Mouse (Mus musculus) thymus, adult 2 months (tissue): ENCODE measurements around the gene Gpr15. TPM values are rescaled to one million over a fixed set of nuclear protein-coding genes. Genes with fewer than 3 reads are reported as not detected.

Experiments
- DNase-seq: peaks from one replicate; pipeline ENCODE4 v3.0.0; 2021
- H3K27ac ChIP-seq: fragments of 200-500 bp; 2 replicates; pipeline ENCODE4 v1.5.1; 2012; ENCODE audit warnings: low read length, control low read depth; ENCODE audit not compliant: control insufficient read depth, insufficient read depth
- H3K27me3 ChIP-seq: fragments of 200-500 bp; 2 replicates; pipeline ENCODE4 v1.6.1; 2012; ENCODE audit warnings: mild to moderate bottlenecking, low read length, moderate library complexity, mixed read lengths; ENCODE audit not compliant: control insufficient read depth, insufficient read depth
- H3K36me3 ChIP-seq: fragments of 200-500 bp; 2 replicates; pipeline ENCODE4 v1.6.1; 2012; ENCODE audit warnings: mild to moderate bottlenecking, low read length, moderate library complexity; ENCODE audit not compliant: control insufficient read depth, insufficient read depth
- H3K4me1 ChIP-seq: fragments of 200-500 bp; replicated peaks from 2 replicates; pipeline ENCODE4 v1.6.1; 2012; ENCODE audit warnings: low read length; ENCODE audit not compliant: control insufficient read depth, insufficient read depth
- H3K4me3 ChIP-seq: fragments of 200-500 bp; 2 replicates; pipeline ENCODE4 v1.5.1; 2012; ENCODE audit warnings: mild to moderate bottlenecking, low read length, control low read depth, moderate library complexity; ENCODE audit not compliant: control insufficient read depth, insufficient read depth
- CTCF ChIP-seq: fragments of 200-500 bp; IDR thresholded peaks from 2 replicates; pipeline ENCODE4 v1.5.1; 2012; ENCODE audit warnings: mild to moderate bottlenecking, control low read depth, low read length, moderate library complexity, borderline replicate concordance; ENCODE audit not compliant: control insufficient read depth, poor library complexity, insufficient read depth; ENCODE audit errors: extremely low read depth
- POLR2A ChIP-seq: fragments of 200-500 bp; IDR thresholded peaks from 2 replicates; pipeline ENCODE4 v1.6.1; 2012; ENCODE audit warnings: mild to moderate bottlenecking, low read length, control low read depth, moderate library complexity; ENCODE audit not compliant: control insufficient read depth, poor library complexity, insufficient read depth; ENCODE audit errors: extremely low read depth
- WGBS: fragments of 180-500 bp; shearing (Covaris S2); methylation state at CpG from one replicate; pipeline ENCODE4 v1.1.7; 2018; 5-methylcytosine and 5-hydroxymethylcytosine counted together
- polyA plus RNA-seq: library from polyadenylated mRNA; depleted of rRNA; stranded (reverse); fragments of >200 nt; gene quantifications from 2 replicates; pipeline ENCODE4 v1.2.3, GENCODE M21; 2012

Gpr15 gene
- polyA plus RNA-seq, 1 experiment = 0.24 TPM

DNA sequence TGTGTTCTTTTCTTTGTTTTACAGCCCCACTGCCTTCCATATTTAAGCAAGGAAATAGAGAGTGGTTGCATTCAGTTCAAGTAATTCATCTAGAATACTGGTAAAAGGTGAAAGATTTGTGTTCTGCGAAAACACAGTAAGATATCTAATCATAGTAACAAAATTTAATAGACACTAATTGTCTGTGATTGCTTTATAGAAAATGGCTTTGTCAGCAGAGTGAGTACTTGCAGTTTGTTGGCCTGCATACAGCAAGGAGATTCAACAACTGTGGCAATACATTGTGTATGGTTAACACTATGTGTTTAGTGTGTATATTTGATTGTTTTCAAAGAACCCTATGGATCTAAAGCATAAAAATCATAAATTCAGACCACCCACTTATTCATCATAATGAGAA is 5.7 kb downstream of the Gpr15 start:
- no peak for DNase-seq
- TF ChIP-seq POLR2A (no peak), CTCF (no peak)
- Histone ChIP-seq H3K27ac (no peak overlapping the region), H3K4me3 (no peak overlapping the region), H3K4me1 (no peaks in the 10 kb centered on the region), H3K27me3 (no peaks in the 10 kb centered on the region), H3K36me3 (no peaks in the 10 kb centered on the region)
- WGBS = 94% methylated on average over 1 of the region's 1 CpGs

DNA sequence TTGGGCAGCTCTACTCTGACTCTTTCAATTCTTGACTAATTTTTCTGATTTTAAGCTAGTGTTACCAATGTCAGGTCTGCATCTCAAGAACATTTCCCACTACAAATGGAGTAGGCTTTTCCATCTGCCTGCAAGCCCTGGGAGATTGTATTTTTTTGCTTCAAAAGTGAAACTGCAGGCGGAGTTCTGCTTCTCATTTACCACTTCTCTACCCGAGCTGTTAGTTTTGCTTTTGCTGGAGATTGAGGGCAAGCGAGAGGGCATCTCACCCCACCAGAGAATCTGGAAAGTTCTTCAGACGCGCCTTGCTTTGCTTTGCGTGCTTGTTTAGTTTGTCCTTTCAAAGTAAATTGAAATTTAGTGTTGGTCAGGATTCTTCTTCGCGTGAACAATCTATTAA is 6.6 kb downstream of the Gpr15 start:
- Histone ChIP-seq H3K4me3 (no peak overlapping the region), H3K27me3 (no peaks in the 10 kb centered on the region), H3K36me3 (no peaks in the 10 kb centered on the region), H3K4me1 (no peaks in the 10 kb centered on the region), H3K27ac (no peak overlapping the region)
- 9% methylated on average over 8 of the region's 8 CpGs for WGBS
- TF ChIP-seq CTCF (no peak), POLR2A (no peak)
- DNase-seq = no peak

DNA sequence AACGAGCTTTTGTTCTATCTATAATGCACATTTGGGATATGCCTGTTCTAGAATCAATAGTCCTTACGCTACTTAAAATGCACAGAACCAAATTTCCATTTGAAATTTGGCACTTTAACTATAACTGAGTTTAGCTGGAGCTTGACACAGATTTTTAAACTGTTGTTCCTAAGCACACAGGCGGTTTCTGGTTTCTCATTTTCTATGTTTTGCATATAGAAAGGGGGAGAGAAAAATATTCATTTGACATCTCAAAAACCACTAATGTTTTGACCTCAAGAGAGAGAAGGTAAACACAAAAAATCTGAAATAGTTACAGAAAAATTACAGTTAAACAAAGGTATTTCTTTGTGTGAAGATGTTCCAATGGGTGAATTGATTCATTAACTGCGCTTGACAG is 9.3 kb downstream of the Gpr15 start:
- no peak overlapping the region for H3K4me3 ChIP-seq
- no peaks in the 10 kb centered on the region for H3K36me3 ChIP-seq
- WGBS = 93% methylated on average over 4 of the region's 4 CpGs
- H3K27ac ChIP-seq = no peak overlapping the region
- H3K4me1 ChIP-seq = no peaks in the 10 kb centered on the region
- H3K27me3 ChIP-seq = no peaks in the 10 kb centered on the region
- no peak for TF ChIP-seq CTCF
- no peak for TF ChIP-seq POLR2A
- DNase-seq = no peak

DNA sequence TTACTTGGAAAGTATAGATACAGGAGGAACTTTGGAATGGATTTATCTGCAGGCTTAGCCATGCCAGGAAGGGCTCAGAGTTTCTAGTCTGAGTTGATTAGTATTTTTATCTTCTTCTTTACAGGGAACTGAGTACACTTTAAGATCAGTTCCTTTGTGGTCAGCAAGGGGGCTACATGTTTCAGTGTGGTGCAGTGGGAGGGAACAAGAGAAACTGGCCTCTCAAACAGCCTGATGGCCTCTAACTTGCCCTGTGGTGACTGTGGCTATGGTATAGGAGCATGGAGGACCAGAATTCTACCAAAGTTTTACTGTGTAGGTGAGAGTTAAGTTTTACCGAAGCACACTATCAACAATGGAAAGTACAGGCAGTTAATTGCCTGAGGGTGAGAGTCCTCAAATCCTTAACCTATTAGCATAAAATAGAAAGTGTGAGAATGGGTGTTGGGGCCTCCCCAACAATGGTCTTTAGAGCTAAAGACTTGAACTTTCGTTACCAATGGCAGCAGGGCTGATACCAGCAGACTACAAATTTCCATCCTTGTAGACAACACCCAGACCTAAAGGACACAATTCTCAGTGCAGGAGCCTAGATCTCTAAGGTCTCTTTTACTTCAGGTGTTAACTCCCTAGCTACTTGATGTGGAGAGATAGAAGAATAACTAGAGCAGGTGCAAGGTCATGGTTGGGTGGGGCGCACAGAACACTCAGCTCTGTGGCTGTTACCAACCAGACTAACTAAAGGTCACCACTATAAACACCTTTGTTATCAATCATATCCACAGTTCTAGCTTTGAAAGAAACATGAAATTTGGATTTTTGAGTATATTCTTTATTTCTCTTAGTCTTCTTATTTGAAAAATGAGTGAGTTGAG is 10.0 kb downstream of the Gpr15 start:
- WGBS = 73% methylated on average over 3 of the region's 3 CpGs
- no peaks in the 10 kb centered on the region for H3K27me3 ChIP-seq
- no peak for DNase-seq
- no peak for TF ChIP-seq CTCF
- TF ChIP-seq POLR2A = no peak
- H3K4me3 ChIP-seq = no peak overlapping the region
- no peaks in the 10 kb centered on the region for H3K36me3 ChIP-seq
- H3K4me1 ChIP-seq = no peaks in the 10 kb centered on the region
- no peak overlapping the region for H3K27ac ChIP-seq

DNA sequence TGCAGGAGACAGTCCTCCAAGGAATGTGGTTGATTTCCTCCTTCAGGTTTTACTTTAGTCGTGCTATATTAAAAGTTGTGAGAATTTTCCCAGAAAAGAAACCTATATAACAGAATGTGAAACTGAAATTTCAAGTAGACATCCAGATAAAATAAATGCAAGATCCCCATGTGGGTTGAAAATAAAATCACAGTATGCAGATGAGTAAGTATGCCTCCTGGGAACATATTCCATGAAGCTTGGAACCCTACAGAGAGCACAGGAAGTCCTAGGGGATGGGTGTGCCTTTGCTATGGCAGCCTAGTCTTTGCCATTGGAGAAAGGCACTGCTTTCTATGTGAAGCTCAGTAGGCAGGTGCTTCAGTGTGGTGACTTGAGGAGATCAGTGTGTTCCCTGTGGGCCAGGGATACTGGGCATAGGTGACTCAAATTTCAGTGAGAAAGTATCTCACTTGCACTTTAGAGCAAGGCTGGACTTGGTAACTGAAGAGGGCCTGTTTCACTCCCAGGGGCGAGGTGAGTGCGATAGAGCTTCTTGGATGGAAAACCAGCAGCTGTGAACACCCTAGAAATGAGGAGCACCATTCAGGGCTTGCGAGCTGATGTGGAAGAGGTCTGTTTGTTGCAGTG is 11.5 kb downstream of the Gpr15 start:
- TF ChIP-seq POLR2A = no peak
- no peak for TF ChIP-seq CTCF
- WGBS = 85% methylated on average over 4 of the region's 4 CpGs
- DNase-seq = no peak
- Histone ChIP-seq H3K4me3 (no peak overlapping the region), H3K27ac (no peak overlapping the region), H3K36me3 (no peaks in the 10 kb centered on the region), H3K4me1 (no peaks in the 10 kb centered on the region), H3K27me3 (no peaks in the 10 kb centered on the region)

DNA sequence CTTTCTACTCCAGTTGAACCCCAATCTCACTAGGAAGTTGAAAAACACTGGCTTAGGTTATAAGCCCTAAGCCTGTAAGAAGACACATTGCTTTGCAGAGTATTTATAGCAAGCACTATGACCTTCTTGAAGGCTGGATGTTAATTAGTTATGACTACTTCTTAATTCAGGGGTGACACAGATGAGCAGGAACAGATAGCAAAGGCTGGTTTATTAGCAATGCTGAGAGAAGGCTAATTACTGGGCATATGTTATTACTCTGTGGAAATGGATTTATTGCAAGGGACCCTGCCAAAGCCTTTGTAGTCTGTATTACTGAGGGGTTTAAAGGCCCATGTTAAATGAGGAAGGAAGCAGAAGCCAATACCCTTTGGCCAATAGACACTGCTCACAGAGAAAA is 13.9 kb downstream of the Gpr15 start:
- no peaks in the 10 kb centered on the region for H3K36me3 ChIP-seq
- no peak for TF ChIP-seq POLR2A
- no peak for TF ChIP-seq CTCF
- H3K4me1 ChIP-seq = no peaks in the 10 kb centered on the region
- DNase-seq = no peak
- H3K27me3 ChIP-seq = no peaks in the 10 kb centered on the region
- H3K27ac ChIP-seq = no peak overlapping the region
- no peak overlapping the region for H3K4me3 ChIP-seq
